Mouse (Mus musculus) limb, embryonic 15.5 days (tissue): ENCODE measurements around the gene Fat3. TPM values are rescaled to one million over a fixed set of nuclear protein-coding genes. Genes with fewer than 3 reads are reported as not detected.

Experiments used
- ATAC-seq: fragments of 200-750 bp; cut with Nextera tagmentation; 2 replicates; pipeline ENCODE4 v1.8.0; 2017; ENCODE audit warnings: low read depth, moderate TSS enrichment; ENCODE audit not compliant: insufficient number of reproducible peaks, low FRiP score, low TSS enrichment
- H3K27ac ChIP-seq: fragments of 300-500 bp; sonication (generic); 2 replicates; pipeline ENCODE4 v1.5.1; 2015; ENCODE audit warnings: moderate library complexity, mild to moderate bottlenecking, inconsistent platforms
- H3K27me3 ChIP-seq: fragments of 300-500 bp; sonication (generic); 2 replicates; pipeline ENCODE4 v1.6.1; 2015; ENCODE audit warnings: inconsistent platforms
- H3K36me3 ChIP-seq: fragments of 300-500 bp; sonication (generic); 2 replicates; pipeline ENCODE4 v1.6.1; 2015; ENCODE audit warnings: inconsistent platforms
- H3K4me1 ChIP-seq: fragments of 300-500 bp; sonication (generic); 2 replicates; pipeline ENCODE4 v1.6.1; 2015; ENCODE audit warnings: inconsistent platforms
- H3K4me2 ChIP-seq: fragments of 300-500 bp; sonication (generic); 2 replicates; pipeline ENCODE4 v1.6.1; 2015; ENCODE audit warnings: mild to moderate bottlenecking, inconsistent platforms
- H3K4me3 ChIP-seq: fragments of 300-500 bp; sonication (generic); 2 replicates; pipeline ENCODE4 v1.5.1; 2015; ENCODE audit warnings: mild to moderate bottlenecking, inconsistent platforms
- H3K9ac ChIP-seq: fragments of 300-500 bp; sonication (generic); 2 replicates; pipeline ENCODE4 v1.6.1; 2015; ENCODE audit warnings: inconsistent platforms
- H3K9me3 ChIP-seq: fragments of 300-500 bp; sonication (generic); 2 replicates; pipeline ENCODE4 v1.6.1; 2016; ENCODE audit warnings: inconsistent platforms
- WGBS: fragments of 180-500 bp; shearing (Covaris S2); methylation state at CpG from one replicate; pipeline ENCODE4 v1.1.7; 2015; 5-methylcytosine and 5-hydroxymethylcytosine counted together
- polyA plus RNA-seq: library from polyadenylated mRNA; unstranded; fragments of >200 nt; fragmentation: Nextera tagmentation; extraction: Ambion mirVana; gene quantifications from 2 replicates; pipeline ENCODE4 v1.2.1, GENCODE M21; 2015

Gene Fat3
- polyA plus RNA-seq, 1 experiment from 2014 or later, result 2.6 TPM

GRCm38 (mm10) chr9:16422707-16423106, 78.4 kb downstream of the Fat3 start:
- Histone ChIP-seq H3K4me1 (no peaks in the 10 kb centered on the region), H3K27ac (no peak overlapping the region), H3K9me3 (no peaks in the 10 kb centered on the region), H3K4me2 (no peak overlapping the region), H3K9ac (no peak overlapping the region), H3K27me3 (no peaks in the 10 kb centered on the region), H3K36me3 (no peaks in the 10 kb centered on the region), H3K4me3 (no peak overlapping the region)
- WGBS, result 85% methylated on average over 2 of the region's 2 CpGs
- no peak for ATAC-seq

GRCm38 (mm10) chr9:16402815-16403214, 98.3 kb downstream of the Fat3 start:
- no peaks in the 10 kb centered on the region for H3K36me3 ChIP-seq
- H3K27me3 ChIP-seq, result no peaks in the 10 kb centered on the region
- H3K9ac ChIP-seq, result no peak overlapping the region
- no peak overlapping the region for H3K27ac ChIP-seq
- 68% methylated on average over 3 of the region's 3 CpGs for WGBS
- H3K4me3 ChIP-seq, result no peak overlapping the region
- H3K4me1 ChIP-seq, result no peaks in the 10 kb centered on the region
- no peaks in the 10 kb centered on the region for H3K9me3 ChIP-seq
- ATAC-seq, result no peak
- H3K4me2 ChIP-seq, result no peak overlapping the region

- no peak for ATAC-seq
Observed at GRCm38 (mm10) chr9:16398734-16399686, 102.1 kb downstream of the Fat3 start.

DNA sequence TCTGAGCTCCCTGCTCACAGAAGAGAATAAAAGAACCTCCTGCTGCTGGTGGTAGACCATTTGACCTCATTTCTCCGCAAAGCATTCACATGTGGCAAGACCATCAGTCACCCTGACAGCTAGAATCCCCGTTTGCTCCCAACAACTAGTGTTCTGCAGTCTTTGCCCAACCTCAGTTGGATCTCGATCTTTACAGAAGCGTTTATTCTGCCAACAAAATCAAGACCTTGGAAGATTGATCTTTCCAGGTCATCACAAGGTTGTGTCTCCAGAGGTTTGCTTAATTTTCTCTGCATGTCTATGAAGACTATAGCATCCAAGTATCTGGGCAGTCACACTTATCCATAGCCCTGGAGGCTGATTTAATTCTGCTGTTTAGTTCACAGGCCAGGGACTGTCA, 111.9 kb downstream of the Fat3 start:
- Histone ChIP-seq H3K9ac (no peak overlapping the region), H3K27me3 (no peaks in the 10 kb centered on the region), H3K36me3 (no peaks in the 10 kb centered on the region), H3K9me3 (no peaks in the 10 kb centered on the region), H3K27ac (no peak overlapping the region), H3K4me3 (no peak overlapping the region), H3K4me2 (no peak overlapping the region), H3K4me1 (no peaks in the 10 kb centered on the region)
- no peak for ATAC-seq
- WGBS, result 36% methylated on average over 4 of the region's 4 CpGs

More at GRCm38 (mm10) chr9:16398734-16399686, 102.1 kb downstream of the Fat3 start:
- 72% methylated on average over 6 of the region's 6 CpGs for WGBS
- Histone ChIP-seq H3K27me3 (no peaks in the 10 kb centered on the region), H3K9ac (no peak overlapping the region), H3K4me3 (no peak overlapping the region), H3K4me1 (no peaks in the 10 kb centered on the region), H3K27ac (no peak overlapping the region), H3K4me2 (no peak overlapping the region), H3K9me3 (no peaks in the 10 kb centered on the region), H3K36me3 (no peaks in the 10 kb centered on the region)

DNA sequence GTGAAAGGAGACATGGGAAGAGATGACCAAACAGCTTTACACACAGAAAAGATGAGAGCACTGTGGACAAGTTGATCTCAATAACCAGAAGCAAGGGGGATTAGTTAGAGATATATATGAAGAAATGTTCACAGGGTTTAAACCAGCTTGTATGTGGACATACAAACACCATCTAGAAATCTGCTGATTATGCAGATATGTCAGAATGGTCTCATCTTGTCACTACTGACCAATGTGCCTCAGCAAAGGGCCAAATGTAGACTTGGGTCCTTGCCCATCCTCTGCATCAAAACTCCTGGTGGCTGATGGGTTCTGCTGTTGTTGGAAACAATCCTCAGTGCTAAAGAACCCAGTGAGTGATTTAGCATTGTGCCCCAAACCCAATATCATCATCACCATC, 113.6 kb downstream of the Fat3 start:
- Histone ChIP-seq H3K4me2 (no peak overlapping the region), H3K9me3 (no peaks in the 10 kb centered on the region), H3K27me3 (no peaks in the 10 kb centered on the region), H3K36me3 (no peaks in the 10 kb centered on the region), H3K9ac (no peak overlapping the region), H3K4me3 (no peak overlapping the region), H3K4me1 (peaks cover 2% of the 10 kb centered on the region; the same call in 1 of the 2 replicates), H3K27ac (no peak overlapping the region)
- ATAC-seq, result no peak

- Histone ChIP-seq H3K4me2 (no peak overlapping the region), H3K4me1 (no peaks in the 10 kb centered on the region), H3K27ac (no peak overlapping the region), H3K4me3 (no peak overlapping the region), H3K27me3 (no peaks in the 10 kb centered on the region), H3K36me3 (no peaks in the 10 kb centered on the region), H3K9me3 (no peaks in the 10 kb centered on the region), H3K9ac (no peak overlapping the region)
- ATAC-seq, result no peak
- WGBS, result 78% methylated on average over 3 of the region's 3 CpGs
Observed at GRCm38 (mm10) chr9:16363713-16364112, 137.4 kb downstream of the Fat3 start.

GRCm38 (mm10) chr9:16361811-16362210, 139.3 kb downstream of the Fat3 start:
- H3K9ac ChIP-seq, result no peak overlapping the region
- H3K9me3 ChIP-seq, result no peaks in the 10 kb centered on the region
- 15% methylated on average over 5 of the region's 5 CpGs for WGBS
- no peak overlapping the region for H3K4me2 ChIP-seq
- ATAC-seq, result no peak
- H3K4me1 ChIP-seq, result no peaks in the 10 kb centered on the region
- H3K27me3 ChIP-seq, result no peaks in the 10 kb centered on the region
- H3K36me3 ChIP-seq, result no peaks in the 10 kb centered on the region
- H3K27ac ChIP-seq, result no peak overlapping the region
- no peak overlapping the region for H3K4me3 ChIP-seq

- Histone ChIP-seq H3K36me3 (no peaks in the 10 kb centered on the region), H3K27ac (no peak overlapping the region), H3K9me3 (no peaks in the 10 kb centered on the region), H3K27me3 (no peaks in the 10 kb centered on the region), H3K4me3 (no peak overlapping the region), H3K4me2 (no peak overlapping the region), H3K9ac (no peak overlapping the region), H3K4me1 (no peaks in the 10 kb centered on the region)
- no peak for ATAC-seq
- WGBS, result 75% methylated on average over 4 of the region's 4 CpGs
Observed at GRCm38 (mm10) chr9:16356636-16357035, 144.4 kb downstream of the Fat3 start.

GRCm38 (mm10) chr9:16354906-16355305, 146.2 kb downstream of the Fat3 start:
- no peak overlapping the region for H3K4me3 ChIP-seq
- H3K36me3 ChIP-seq, result no peaks in the 10 kb centered on the region
- no peak overlapping the region for H3K9ac ChIP-seq
- no peaks in the 10 kb centered on the region for H3K9me3 ChIP-seq
- H3K27me3 ChIP-seq, result no peaks in the 10 kb centered on the region
- no peak overlapping the region for H3K4me2 ChIP-seq
- 13% methylated on average over 1 of the region's 1 CpGs for WGBS
- no peaks in the 10 kb centered on the region for H3K4me1 ChIP-seq
- ATAC-seq, result no peak
- no peak overlapping the region for H3K27ac ChIP-seq

GRCm38 (mm10) chr9:16353049-16353724, 147.9 kb downstream of the Fat3 start:
- 39% methylated on average over 4 of the region's 4 CpGs for WGBS
- Histone ChIP-seq H3K9ac (no peak overlapping the region), H3K4me1 (no peaks in the 10 kb centered on the region), H3K27ac (no peak overlapping the region), H3K27me3 (no peaks in the 10 kb centered on the region), H3K9me3 (no peaks in the 10 kb centered on the region), H3K36me3 (no peaks in the 10 kb centered on the region), H3K4me2 (no peak overlapping the region), H3K4me3 (no peak overlapping the region)
- ATAC-seq, result no peak

DNA sequence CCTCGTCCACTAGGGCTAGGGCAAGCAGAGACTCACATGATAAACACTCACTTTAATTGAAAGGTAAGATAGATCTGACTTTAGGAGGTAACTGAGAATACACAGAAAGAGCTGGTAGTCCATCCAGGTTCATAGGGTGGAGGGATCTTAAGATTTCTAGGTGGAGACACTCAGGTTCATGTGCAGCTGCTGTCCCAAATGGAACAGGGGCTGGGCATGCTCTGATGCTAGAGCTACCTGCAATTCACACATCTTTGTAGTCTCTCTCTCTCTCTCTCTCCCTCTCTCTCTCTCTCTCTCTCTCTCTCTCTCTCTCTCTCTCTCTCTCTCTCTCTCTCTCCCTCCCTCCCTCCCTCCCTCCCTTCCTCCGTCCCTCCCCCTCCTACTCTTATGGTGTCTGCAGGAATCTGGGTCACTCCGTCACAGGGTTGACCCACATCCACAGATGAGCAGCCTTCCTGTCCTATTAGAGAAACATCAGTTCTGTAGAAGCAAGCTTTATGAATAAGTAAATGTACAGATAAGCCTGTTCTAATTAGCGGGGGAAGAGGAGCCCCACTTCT, 148.5 kb downstream of the Fat3 start:
- no peaks in the 10 kb centered on the region for H3K4me1 ChIP-seq
- WGBS, result 61% methylated on average over 4 of the region's 4 CpGs
- H3K9ac ChIP-seq, result no peak overlapping the region

More for the DNA sequence above, 148.5 kb downstream of the Fat3 start:
- Histone ChIP-seq H3K27ac (no peak overlapping the region), H3K4me2 (no peak overlapping the region), H3K36me3 (no peaks in the 10 kb centered on the region), H3K4me3 (no peak overlapping the region), H3K27me3 (no peaks in the 10 kb centered on the region), H3K9me3 (no peaks in the 10 kb centered on the region)
- no peak for ATAC-seq
